Mouse (Mus musculus) embryonic stem cell, embryonic (primary cell): ENCODE results near the gene Rasa4.

Experiments
- CTCF ChIA-PET, 4 experiments: fragments of 300-600 bp in 2 of 4; fragments of 350-600 bp in 2 of 4; sonication (Branson Sonifier 250); formaldehyde crosslinking; loops; one replicate each; lab custom pipeline; 2022; ENCODE audit warnings: inconsistent platforms in 2 of 4; lab: Charles Lee
- POLR2A ChIA-PET, 4 experiments: fragments of 300-600 bp in 2 of 4; fragments of 350-600 bp in 2 of 4; sonication (Branson Sonifier 250); formaldehyde crosslinking; loops; one replicate each; lab custom pipeline; 2022; ENCODE audit warnings: antibody characterized with exemption in 4 of 4, inconsistent platforms in 1 of 4; lab: Charles Lee

Rasa4 gene

DNA sequence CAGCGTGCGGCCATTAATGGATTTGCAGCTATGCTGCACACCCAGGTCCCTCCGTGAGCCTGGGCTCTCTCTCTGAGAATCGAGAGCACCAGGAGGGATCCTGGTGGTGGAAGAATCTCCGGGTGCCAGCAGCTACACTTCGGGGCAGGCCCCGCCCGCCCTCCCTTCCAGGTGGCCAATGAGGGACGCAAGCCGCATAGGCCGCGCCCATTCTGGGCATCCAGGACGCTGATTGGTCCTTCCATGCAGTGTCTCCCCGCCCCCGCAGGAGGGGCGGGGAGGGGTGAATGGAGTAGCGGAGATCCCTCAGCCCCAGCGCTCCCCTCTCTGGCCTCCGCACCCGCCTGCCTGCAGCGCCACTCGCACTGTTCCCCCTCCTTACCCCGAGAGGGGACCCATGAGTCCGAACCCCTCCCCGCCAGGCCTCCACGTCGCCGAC lies at the start of gene Rasa4:
TSS of gene Rasa4 (plus strand) at position 248 of the 439 bp plus-strand sequence.
- CTCF ChIA-PET = interaction anchor here in 3 of 4 experiments (0.6 to 1.8 kb wide), 21 partner anchors 9 to 676 kb away, joined by 3 to 11 read pairs (median 4); partner anchors contain the start of genes Dtx2 (in 1 of the 3) and Zp3 (in 1 of the 3)
- POLR2A ChIA-PET = interaction anchor here in 3 of 4 experiments (0.6 to 2.8 kb wide), 23 partner anchors 10 to 1979 kb away, joined by 3 to 15 read pairs (median 4); partner anchors contain the start of genes Dtx2 (in 1 of the 3), Hspb1 (in 1 of the 3), Polr2j (in 1 of the 3) and Ywhag (in 1 of the 3)

GRCm38 (mm10) chr5:136034868-136035267 lies 48.8 kb upstream of the Rasa4 start:
- CTCF ChIA-PET = interaction anchor here in 1 of 4 experiments (1.0 kb wide), 1 partner anchor 11 kb away, joined by 3 read pairs; no protein-coding TSS in a partner anchor
- POLR2A ChIA-PET = interaction anchor here in 1 of 4 experiments (0.6 to 1.9 kb wide), 4 partner anchors 19 to 129 kb away, joined by 3 to 6 read pairs (median 4); partner anchors contain the start of gene Ywhag

- CTCF ChIA-PET = interaction anchor here in 1 of 4 experiments (0.5 to 1.0 kb wide), 2 partner anchors 10 to 14 kb away, joined by 3 read pairs; no protein-coding TSS in a partner anchor
- POLR2A ChIA-PET = interaction anchor here in 1 of 4 experiments (0.6 to 1.9 kb wide), 3 partner anchors 19 to 129 kb away, joined by 3 to 5 read pairs (median 4); partner anchors contain the start of gene Ywhag
These were observed 48.4 kb upstream of the Rasa4 start for GRCm38 (mm10) chr5:136035285-136035684.

DNA sequence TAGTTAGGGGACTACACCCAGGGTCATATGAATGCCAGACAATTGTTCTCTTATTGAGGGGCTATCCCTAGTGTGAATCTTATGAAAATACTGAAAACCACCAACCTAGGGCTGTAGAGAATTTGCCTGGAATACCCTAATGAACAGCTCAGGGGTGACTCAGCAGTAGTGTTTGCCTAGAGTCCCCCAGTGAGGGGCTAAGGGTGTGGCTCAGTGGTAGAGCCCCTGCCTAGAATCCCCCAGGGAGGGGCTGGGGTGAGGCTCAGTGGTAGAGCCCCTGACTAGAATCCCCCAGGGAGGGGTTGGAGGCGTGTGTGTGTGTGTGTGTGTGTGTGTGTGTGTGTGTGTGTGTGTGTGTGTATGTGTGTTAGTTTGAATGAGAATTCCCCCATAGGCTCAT lies 47.0 kb upstream of the Rasa4 start:
- POLR2A ChIA-PET = interaction anchor here in 1 of 4 experiments (1.9 kb wide), 1 partner anchor 20 kb away, joined by 5 read pairs; no protein-coding TSS in a partner anchor
- CTCF ChIA-PET = interaction anchor here in 1 of 4 experiments (0.5 kb wide), 1 partner anchor 579 kb away, joined by 3 read pairs; no protein-coding TSS in a partner anchor

DNA sequence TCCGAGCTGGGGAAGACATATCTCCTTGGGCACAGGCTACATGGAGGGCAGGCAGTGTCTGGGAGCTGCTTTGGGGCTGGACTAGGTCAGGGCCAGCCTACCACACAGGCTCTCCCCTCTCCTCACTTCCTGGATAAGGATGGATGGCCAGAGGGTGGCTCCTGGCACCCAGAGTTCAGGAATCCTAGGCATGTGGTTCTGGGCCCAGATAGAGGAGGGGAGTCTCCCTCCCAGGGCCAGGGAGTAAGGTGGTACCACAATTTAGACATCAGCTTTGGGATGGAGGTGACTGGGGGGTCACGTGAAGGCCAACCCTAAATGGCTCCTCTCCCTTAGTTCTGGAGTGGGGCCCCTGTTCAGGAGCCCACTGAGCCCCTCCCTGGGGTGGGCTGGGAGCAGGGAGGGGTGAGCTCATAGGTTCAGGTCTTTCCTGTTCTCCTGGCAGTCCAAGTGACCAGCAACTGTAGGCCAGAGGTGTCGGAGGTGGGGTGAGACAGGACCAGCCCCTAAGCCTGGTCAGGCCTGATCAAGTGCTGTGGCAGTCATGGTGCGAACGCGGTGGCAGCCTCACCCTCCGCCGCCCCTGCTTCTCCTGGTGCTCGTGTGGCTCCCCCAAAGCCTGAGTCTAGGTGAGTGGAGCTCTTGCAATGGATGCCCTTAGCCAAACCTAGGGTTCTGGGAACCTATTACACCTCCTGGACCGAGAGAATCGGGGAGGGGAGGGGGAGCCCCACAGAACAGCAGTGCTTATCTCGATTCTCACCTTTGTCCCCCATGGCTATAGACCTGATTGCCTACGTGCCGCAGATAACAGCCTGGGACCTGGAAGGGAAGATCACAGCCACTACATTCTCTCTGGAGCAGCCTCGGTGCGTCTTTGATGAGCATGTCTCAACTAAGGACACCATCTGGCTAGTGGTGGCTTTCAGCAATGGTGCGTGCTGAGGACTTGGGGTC lies 45.2 kb upstream of the Rasa4 start, which contains the start of gene Upk3b:
TSS of gene Upk3b (plus strand) at position 239 of the 957 bp plus-strand sequence.
- ChIA-PET CTCF (interaction anchor here in 1 of 4 experiments (0.6 kb wide), 1 partner anchor 16 kb away, joined by 4 read pairs; the partner anchor contains the start of gene Upk3bl), POLR2A (interaction anchor here in 2 of 4 experiments (0.9 to 1.2 kb wide), 5 partner anchors 17 to 44 kb away, joined by 3 to 5 read pairs (median 4); partner anchors contain the start of gene Dtx2 (in 1 of the 2))

DNA sequence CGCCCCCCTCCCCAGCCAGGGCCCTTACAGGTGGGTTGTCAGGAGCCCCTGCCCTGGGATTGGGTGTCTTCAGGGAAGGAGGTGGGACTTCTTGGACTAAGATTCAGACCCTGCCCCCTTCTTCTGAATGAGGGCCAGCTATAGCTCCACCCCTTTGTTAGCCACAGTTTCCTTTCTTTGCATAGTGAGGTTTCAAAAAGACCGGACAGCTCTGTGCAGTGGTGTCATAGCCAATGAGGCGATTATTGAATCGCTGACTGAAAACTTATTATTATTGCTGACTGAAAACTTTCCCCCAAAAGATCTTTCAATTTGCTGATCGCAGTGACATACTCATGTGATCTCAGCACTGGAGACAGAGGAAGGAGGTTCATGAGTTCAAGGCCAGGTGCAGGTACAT lies 43.5 kb upstream of the Rasa4 start:
- ChIA-PET POLR2A (interaction anchor here in 3 of 4 experiments (0.6 to 2.1 kb wide), 22 partner anchors 9 to 262 kb away, joined by 3 to 10 read pairs (median 4); partner anchors contain the start of genes Dtx2 (in 2 of the 3), Hspb1 (in 1 of the 3), Mdh2 (in 1 of the 3) and Prkrip1 (in 1 of the 3)), CTCF (interaction anchor here in 2 of 4 experiments (0.6 to 2.5 kb wide), 9 partner anchors 8 to 139 kb away, joined by 3 to 12 read pairs (median 4); partner anchors contain the start of gene Dtx2 (in 1 of the 2))

DNA sequence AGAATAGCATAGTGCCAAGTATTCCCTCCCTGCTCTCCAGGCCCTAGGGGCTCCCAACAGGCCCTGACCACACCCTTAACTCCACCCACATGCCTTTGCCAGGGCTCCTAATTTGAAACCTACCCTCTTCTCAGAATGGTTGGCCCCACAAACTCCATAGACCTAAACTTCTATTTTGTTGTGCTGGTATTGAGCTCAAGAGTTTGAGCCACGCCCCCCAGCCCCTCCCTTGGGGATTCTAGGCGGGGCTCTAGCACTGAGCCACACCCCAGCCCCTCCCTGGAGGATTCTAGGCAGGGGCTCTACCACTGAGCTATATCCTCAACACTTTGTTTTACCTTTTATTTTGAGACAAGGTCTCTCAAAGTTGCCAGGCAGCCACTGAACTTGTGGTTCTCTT lies 42.5 kb upstream of the Rasa4 start:
- CTCF ChIA-PET = interaction anchor here (0.5 to 2.5 kb wide), 23 partner anchors 9 to 1515 kb away, joined by 3 to 10 read pairs (median 4); partner anchors contain the start of genes Dtx2 (in 1 of the 4) and Rasa4 (in 1 of the 4)

GRCm38 (mm10) chr5:136041666-136042065 lies 42.0 kb upstream of the Rasa4 start:
- CTCF ChIA-PET = interaction anchor here (0.5 to 2.5 kb wide), 26 partner anchors 9 to 1514 kb away, joined by 3 to 10 read pairs (median 4); partner anchors contain the start of genes Dtx2 (in 1 of the 4) and Rasa4 (in 1 of the 4)
- POLR2A ChIA-PET = interaction anchor here in 3 of 4 experiments (0.5 to 2.8 kb wide), 38 partner anchors 9 to 1202 kb away, joined by 3 to 14 read pairs (median 5); partner anchors contain the start of genes Dtx2 (in 2 of the 3), Upk3bl (in 2 of the 3), Hspb1 (in 1 of the 3) and Mdh2 (in 1 of the 3)

More for the DNA sequence above, 42.5 kb upstream of the Rasa4 start:
- POLR2A ChIA-PET = interaction anchor here in 3 of 4 experiments (0.5 to 2.8 kb wide), 38 partner anchors 9 to 1201 kb away, joined by 3 to 14 read pairs (median 5); partner anchors contain the start of genes Dtx2 (in 2 of the 3), Mdh2 (in 2 of the 3), Styxl1 (in 2 of the 3) and Upk3bl (in 2 of the 3)

DNA sequence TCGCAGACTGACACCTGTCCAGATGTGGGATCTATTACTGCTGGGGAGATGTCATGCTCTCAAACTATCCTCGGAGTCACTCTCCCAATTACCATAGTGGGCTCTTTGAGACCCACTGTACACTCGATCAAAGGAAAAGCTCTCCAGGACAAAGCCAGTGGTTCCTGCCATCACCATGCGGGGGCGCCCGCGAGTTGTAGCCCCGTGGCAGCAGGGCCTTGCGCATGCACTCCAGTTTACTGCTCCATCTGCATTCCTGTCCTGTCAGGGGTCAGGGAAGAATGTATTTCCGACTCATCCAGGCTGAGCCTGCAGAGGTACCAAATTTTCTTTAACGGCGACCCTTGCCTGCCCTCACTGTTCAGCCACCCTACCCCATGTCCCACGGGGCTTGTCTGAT lies 38.9 kb upstream of the Rasa4 start:
- CTCF ChIA-PET = interaction anchor here (0.6 to 2.8 kb wide), 40 partner anchors 10 to 266 kb away, joined by 3 to 21 read pairs (median 4); partner anchors contain the start of genes Dtx2 (in 2 of the 4), Mdh2 (in 1 of the 4), Styxl1 (in 1 of the 4) and Upk3bl (in 1 of the 4)
- POLR2A ChIA-PET = interaction anchor here in 3 of 4 experiments (0.5 to 1.8 kb wide), 8 partner anchors 16 to 169 kb away, joined by 3 to 5 read pairs (median 4); no protein-coding TSS in a partner anchor

DNA sequence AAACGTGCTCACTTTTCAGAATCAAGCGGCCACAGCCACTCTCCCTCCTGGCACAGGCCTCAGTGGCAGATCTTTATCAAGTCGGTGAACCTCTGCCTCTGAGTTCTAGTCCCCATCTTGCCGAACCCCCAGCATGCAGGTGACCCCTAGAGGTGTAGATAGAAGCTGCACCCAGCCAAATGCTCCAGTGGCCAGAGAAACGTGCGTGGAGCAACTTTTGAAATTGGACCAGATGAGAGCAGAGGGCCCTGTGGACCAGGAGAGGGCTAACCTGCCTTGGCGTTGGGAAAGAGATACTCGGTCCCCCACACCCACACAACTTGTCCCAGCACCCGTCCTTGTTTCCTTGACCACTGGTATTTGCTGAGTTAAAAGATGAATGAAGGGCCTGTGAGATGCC lies 38.3 kb upstream of the Rasa4 start:
- POLR2A ChIA-PET = interaction anchor here (0.5 to 1.6 kb wide), 13 partner anchors 29 to 144 kb away, joined by 3 to 7 read pairs (median 4); no protein-coding TSS in a partner anchor
- CTCF ChIA-PET = interaction anchor here (0.5 to 2.8 kb wide), 53 partner anchors 9 to 208 kb away, joined by 3 to 21 read pairs (median 4); partner anchors contain the start of genes Dtx2 (in 1 of the 4), Upk3bl (in 1 of the 4) and Zp3 (in 1 of the 4)

DNA sequence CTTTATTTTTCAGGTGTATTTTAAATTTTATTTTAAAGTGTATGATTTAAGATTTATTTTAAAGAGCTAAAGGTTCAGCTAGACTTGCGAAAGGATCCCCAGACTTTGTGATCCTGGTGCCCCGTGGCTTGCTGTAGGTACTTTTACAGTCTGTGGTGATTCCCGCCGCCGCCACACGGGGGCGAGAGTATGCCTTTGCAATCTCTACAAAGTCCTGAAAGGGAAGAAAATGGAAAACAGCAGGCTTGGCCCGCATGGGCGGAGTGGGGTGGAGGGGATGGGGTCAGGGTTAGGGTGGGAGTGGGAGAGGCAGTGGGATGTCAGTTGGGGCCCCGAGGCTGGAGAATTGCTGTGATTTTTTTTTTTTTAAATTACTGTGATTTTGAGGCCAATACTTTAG lies 37.7 kb upstream of the Rasa4 start:
- ChIA-PET CTCF (interaction anchor here (0.5 to 2.8 kb wide), 49 partner anchors 9 to 207 kb away, joined by 3 to 21 read pairs (median 4); partner anchors contain the start of genes Dtx2 (in 1 of the 4), Upk3bl (in 1 of the 4) and Zp3 (in 1 of the 4)), POLR2A (interaction anchor here (0.6 to 1.6 kb wide), 14 partner anchors 30 to 184 kb away, joined by 3 to 7 read pairs (median 4); no protein-coding TSS in a partner anchor)

DNA sequence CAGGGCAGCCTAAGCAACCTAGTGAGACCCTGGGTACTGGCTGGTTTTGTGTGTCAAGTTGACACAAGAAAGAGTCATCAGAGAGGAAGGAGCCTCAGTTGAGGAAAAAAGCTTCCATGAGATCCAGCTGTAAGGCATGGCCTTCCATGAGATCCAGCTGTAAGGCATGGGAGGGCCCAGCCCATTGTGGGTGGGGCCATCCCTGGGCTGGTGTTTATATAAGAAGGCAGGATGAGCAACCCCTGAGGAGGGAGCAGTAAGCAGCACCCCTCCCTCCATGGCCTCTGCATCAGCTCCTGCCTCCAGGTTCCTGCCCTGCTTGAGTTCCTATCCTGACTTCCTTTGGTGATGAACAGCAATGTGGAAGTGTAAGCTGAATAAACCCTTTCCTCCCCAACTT lies 35.2 kb upstream of the Rasa4 start:
- CTCF ChIA-PET = interaction anchor here in 3 of 4 experiments (1.1 to 1.9 kb wide), 3 partner anchors 13 to 148 kb away, joined by 3 to 7 read pairs (median 3); no protein-coding TSS in a partner anchor
- POLR2A ChIA-PET = interaction anchor here in 3 of 4 experiments (0.6 to 1.8 kb wide), 8 partner anchors 16 to 621 kb away, joined by 3 to 5 read pairs (median 3); no protein-coding TSS in a partner anchor

DNA sequence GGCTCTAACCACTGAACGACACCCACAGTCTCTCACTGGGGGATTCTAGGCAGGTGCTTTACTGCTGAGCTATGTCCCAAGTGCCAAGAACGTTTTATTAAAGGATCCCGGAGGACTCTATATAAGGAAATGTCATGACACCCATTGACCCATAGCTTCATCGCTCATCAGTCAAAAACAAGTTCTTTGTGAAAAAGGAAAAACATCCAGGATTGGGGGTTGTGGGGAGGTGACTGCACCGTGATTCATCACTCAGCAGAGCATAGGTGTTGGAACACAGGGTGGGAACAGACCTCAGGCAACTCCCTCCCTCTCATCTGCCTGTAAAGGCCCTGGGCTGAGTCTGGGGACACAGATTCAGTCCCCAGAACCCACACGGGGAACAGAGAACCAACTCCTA lies 33.8 kb upstream of the Rasa4 start:
- ChIA-PET CTCF (no interaction called here), POLR2A (interaction anchor here in 1 of 4 experiments (0.9 to 1.7 kb wide), 2 partner anchors 22 to 149 kb away, joined by 3 to 5 read pairs; no protein-coding TSS in a partner anchor)

- ChIA-PET POLR2A (interaction anchor here in 3 of 4 experiments (0.6 to 1.7 kb wide), 15 partner anchors 8 to 97 kb away, joined by 3 to 14 read pairs (median 3); partner anchors contain the start of gene Zp3 (in 1 of the 3)), CTCF (interaction anchor here (0.6 to 2.8 kb wide), 11 partner anchors 10 to 196 kb away, joined by 3 to 12 read pairs (median 4); no protein-coding TSS in a partner anchor)
These were observed 32.3 kb upstream of the Rasa4 start for GRCm38 (mm10) chr5:136051231-136052085.
